Mouse (Mus musculus) heart, postnatal 0 days (tissue): ENCODE measurements around the gene Susd1.

Source experiments
- CTCF ChIP-seq: IDR thresholded peaks from 2 replicates; pipeline ENCODE4 v1.5.1; 2016; ENCODE audit warnings: antibody characterized with exemption, control low read depth, low read depth
- EP300 ChIP-seq: IDR thresholded peaks from 2 replicates; pipeline ENCODE4 v1.6.1; 2016; ENCODE audit warnings: antibody characterized with exemption, low read depth

DNA sequence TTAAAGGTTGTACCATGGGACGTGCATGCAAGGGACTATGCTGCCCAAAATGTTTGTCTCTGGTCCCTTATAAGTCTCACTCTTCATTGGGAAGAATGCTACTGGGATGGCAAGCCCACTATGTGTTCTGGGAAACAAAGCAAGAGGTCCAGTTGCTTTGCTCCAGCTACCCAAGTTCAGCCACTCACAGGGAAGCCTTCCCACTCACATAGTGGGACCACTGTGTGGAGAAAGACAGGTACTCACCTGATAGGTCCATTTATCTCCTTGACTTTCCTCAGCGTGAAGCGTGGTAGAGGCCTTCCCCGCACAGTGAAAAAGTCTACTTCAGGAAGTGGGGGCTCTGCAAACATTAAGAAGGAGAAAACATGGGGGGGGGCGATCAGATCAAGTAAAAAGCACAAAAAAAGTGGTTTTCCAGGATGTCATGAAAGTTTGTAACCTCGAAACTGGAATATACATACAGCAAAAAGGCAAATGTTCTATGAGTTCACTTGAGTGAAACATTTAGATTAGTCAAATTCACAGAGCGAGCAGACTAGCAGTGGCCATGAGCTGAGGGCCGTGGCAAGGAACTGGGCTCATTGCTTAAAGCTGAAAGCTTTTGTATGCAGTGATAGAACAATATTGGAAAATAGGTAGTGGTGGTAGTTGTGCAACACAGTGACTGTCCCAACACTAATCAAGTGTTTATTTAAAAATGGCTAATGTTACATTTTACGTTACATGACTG, 105.6 kb downstream of the Susd1 start:
- TF ChIP-seq CTCF: no peak
- no peak for TF ChIP-seq EP300
